Mouse (Mus musculus) macrophage (primary cell): ENCODE data around the gene Gpr55. TPM values are rescaled to one million over a fixed set of nuclear protein-coding genes. Genes with fewer than 3 reads are reported as not detected.
"Not testable (repeated sequence)": the region's sequence is repeated elsewhere in the genome, so short reads cannot be mapped to it uniquely, and the experiment has no call there.

Experiments used
- H3K27ac ChIP-seq: fragments of 350-480 bp; formaldehyde crosslinking; 2 replicates; pipeline ENCODE4 v1.9.0; 2021
- H3K36me3 ChIP-seq: fragments of 350-480 bp; formaldehyde crosslinking; 2 replicates; pipeline ENCODE4 v1.9.0; 2021; ENCODE audit errors: inconsistent target
- H3K4me3 ChIP-seq: fragments of 350-480 bp; formaldehyde crosslinking; 2 replicates; pipeline ENCODE4 v1.9.0; 2021; ENCODE audit errors: inconsistent target
- H3K79me2 ChIP-seq: fragments of 350-480 bp; formaldehyde crosslinking; 2 replicates; pipeline ENCODE4 v1.9.0; 2021; ENCODE audit errors: inconsistent target
- WGBS: methylation state at CpG from one replicate; pipeline ENCODE4 v1.1.7; 2026; ENCODE audit warnings: inconsistent platforms; ENCODE audit not compliant: missing documents; 5-methylcytosine and 5-hydroxymethylcytosine counted together
- polyA plus RNA-seq: library from polyadenylated mRNA; stranded (reverse); fragments of 250-400 nt; gene quantifications from 3 replicates; pipeline ENCODE4 v1.2.4, GENCODE M21; 2018; ENCODE audit warnings: inconsistent platforms
- total RNA-seq, 78 experiments: library from RNA; depleted of rRNA; stranded (reverse); fragments of 250-400 nt; gene quantifications; 1 replicate in 9 of 78; 2 replicates in 24 of 78; 3 replicates in 43 of 78; 4 replicates in 2 of 78; pipeline ENCODE4 v1.2.4; 2018; ENCODE audit warnings: inconsistent platforms in 56 of 78

Gpr55 gene
- 1 to 10 TPM in 4 of 26 experiments, under 1 TPM in 9, not detected in 13; 0.46 to 1.6 (median 0.83) TPM for total RNA-seq (2018; cell fraction: chromatin; rRNA removed)
- 1 to 10 TPM in 13 of 26 experiments, under 1 TPM in 13; 0.04 to 5.1 (median 0.60) TPM for total RNA-seq (2018; cell fraction: cytosol; rRNA removed)
- total RNA-seq (2018; cell fraction: nucleus; rRNA removed) = 1 to 10 TPM in 13 of 26 experiments, under 1 TPM in 6, not detected in 7; 0.17 to 6.1 (median 2.3) TPM
- polyA plus RNA-seq = 0.06 to 0.75 TPM (median 0.22 TPM) in 3 replicates

DNA sequence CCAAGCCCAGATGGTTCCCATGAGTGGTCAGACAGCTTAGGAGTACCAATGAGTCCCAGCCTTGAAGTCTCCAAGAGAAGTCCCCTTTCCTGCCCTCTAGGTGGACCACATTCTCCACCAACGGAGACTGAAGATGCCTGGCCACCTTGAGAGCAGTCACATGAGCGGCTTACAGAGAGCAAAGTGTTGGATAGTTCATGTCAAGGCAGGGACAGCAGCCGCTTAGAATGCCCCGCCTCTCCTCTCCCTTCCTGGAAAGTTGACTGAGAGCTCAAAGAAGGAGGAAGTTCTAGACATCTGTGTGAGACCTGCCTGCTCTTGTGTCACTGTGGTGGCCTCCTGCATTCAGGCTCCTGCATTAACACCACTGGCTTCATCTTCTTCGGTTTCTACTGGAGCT, at the start of gene Gpr55:
Gene Gpr55, minus strand, starts transcription at position 135 of the 400 bp plus-strand sequence.
- Histone ChIP-seq H3K36me3 (no peaks in the 10 kb centered on the region), H3K79me2 (no peaks in the 10 kb centered on the region), H3K27ac (no peak within 1 kb of the TSS), H3K4me3 (no peak within 1 kb of the TSS)
- 4% methylated on average over 5 of the region's 5 CpGs for WGBS

DNA sequence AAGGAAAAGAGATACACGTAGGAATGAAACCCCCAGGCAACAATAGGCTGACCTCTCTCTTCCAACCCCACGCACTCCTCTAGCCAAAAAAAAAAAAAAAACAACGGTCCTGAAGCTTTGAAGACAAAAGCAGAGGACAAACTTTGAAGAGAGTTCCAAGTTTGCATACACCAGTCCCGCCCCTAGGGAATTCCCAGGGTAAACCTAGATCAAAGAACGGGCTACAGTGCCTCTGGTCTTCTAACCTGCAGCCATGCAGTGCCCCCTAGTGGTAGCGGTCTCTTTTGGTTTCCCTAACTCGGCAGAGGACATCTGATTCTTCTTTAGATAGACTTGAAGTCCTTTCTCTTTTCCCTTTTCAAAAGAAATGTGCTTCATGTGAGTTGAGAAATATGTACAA, 47.0 kb upstream of the Gpr55 start:
- Histone ChIP-seq H3K36me3 (no peaks in the 10 kb centered on the region), H3K79me2 (no peaks in the 10 kb centered on the region), H3K4me3 (no peak overlapping the region), H3K27ac (no peak overlapping the region)
- 8% methylated on average over 7 of the region's 7 CpGs for WGBS

DNA sequence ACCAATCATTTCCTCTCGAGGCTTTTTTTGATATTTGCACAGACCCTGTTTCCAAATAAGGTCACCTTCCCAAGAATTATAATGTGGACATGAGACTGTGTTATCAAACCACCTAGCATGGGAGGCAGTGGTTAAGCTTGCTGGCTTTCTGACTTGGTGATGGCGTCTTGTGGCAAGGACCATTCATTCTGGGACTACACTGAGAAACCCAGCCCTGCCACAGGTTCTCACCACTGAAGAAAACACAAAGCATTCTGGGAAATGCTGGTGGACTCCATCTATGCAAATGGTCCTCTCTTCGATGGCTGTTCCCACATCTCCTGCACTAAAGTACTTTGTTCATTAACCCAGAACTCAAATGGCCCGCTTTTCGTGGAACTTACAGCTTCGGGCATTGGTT, 45.2 kb upstream of the Gpr55 start:
- no peak overlapping the region for H3K27ac ChIP-seq
- H3K79me2 ChIP-seq = no peaks in the 10 kb centered on the region
- 84% methylated on average over 6 of the region's 6 CpGs for WGBS
- H3K36me3 ChIP-seq = no peaks in the 10 kb centered on the region
- H3K4me3 ChIP-seq = no peak overlapping the region

DNA sequence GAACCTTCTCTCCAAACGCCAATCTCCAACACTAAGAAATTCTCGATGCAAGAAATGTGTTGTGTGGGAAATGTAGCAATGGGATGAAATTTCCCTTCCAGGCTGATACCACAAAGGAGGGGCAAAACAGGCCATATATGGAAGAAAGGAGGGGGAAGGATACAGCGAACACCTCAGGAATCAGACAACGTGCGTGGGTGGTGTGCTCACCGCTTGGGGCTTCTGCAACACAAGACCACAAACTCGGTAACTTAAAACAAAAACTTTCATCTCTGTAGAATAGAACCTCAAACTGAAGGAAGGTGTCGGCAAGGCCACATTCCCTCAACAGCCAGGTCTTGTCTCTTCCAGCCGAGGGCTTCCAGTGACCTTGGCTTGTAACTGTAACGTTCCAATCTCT, 44.7 kb upstream of the Gpr55 start:
- Histone ChIP-seq H3K79me2 (no peaks in the 10 kb centered on the region), H3K27ac (no peak overlapping the region), H3K36me3 (no peaks in the 10 kb centered on the region), H3K4me3 (no peak overlapping the region)
- 75% methylated on average over 10 of the region's 10 CpGs for WGBS

DNA sequence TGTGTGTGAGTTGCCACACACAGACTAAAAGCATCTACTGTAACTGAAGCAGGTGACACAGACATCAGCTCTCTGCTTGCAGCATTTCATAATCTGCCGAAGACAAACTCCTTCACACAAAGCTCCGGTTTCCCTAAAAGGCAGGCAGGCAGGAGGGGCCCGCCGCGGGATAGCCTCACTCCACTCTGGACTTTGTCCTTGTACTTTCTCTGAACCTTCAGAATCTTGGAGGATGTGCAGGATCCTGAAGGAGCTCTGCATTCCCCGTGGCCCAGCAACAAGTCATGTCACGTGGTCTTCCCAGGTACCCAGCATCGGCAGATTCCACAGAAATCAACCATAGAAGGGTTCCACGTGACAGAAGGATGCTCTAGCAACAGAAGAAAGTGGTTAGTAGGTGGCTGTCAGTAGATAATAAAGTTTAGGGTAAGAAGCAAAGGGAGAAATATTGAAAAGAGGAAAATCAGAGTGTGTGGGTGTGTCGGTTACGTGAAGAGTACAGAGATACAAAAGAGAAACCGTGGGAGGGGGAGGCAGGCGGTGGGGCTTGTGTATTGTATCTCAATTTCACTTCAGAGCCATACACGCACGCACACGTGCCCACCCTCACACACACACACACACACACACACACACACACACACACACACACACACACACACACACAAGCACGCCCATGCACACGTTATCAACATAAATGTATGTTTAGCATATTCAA, 39.2 kb upstream of the Gpr55 start:
- 92% methylated on average over 17 of the region's 18 CpGs for WGBS

DNA sequence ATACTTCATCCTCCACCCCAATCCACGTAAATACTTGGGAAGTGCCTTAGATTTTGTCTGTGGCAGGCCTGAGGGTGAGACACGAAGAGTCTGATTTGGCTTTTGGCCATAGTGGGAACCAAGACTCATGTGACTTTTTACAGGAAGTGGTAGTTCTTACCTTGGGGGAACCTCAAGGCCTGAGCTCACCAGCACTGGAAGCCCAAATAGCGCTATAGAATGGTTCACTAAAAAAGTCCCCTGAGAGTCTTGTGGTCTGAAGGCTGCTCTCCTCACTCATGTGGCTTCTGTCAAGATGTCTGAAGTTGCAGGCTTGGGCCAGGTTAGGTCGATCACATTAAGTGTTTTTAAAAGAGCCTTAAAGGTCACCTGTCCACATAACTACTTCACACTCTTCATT, 37.2 kb upstream of the Gpr55 start:
- 36% methylated on average over 4 of the region's 4 CpGs for WGBS
- Histone ChIP-seq H3K79me2 (no peaks in the 10 kb centered on the region), H3K36me3 (no peaks in the 10 kb centered on the region), H3K4me3 (no peak overlapping the region), H3K27ac (no peak overlapping the region)

More for the DNA sequence above, 39.2 kb upstream of the Gpr55 start:
- Histone ChIP-seq H3K4me3 (no peak overlapping the region), H3K27ac (no peak overlapping the region), H3K79me2 (no peaks in the 10 kb centered on the region), H3K36me3 (no peaks in the 10 kb centered on the region)

DNA sequence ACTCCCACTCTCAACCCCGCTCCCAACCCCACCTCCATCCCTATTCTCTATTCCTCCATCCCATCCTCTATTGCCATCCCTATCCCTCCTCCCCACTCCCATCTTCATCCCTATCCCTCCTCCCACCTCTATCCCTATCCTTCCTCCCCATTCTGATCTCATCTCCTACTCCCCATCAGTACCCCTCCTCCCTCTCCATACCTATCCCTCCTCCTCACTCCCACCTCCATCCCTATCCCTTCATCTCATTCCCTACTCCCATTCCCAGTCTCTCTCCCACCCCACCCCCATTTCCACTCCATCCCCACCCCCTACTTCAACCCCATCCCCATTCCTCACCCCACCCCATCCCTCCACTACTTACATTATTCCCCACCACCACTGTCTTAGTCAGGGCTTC, 36.4 kb upstream of the Gpr55 start:
- no peaks in the 10 kb centered on the region for H3K36me3 ChIP-seq
- no peaks in the 10 kb centered on the region for H3K79me2 ChIP-seq
- H3K4me3 ChIP-seq = no peak overlapping the region
- no peak overlapping the region for H3K27ac ChIP-seq
- WGBS = 90% methylated on average over 1 of the region's 1 CpGs

DNA sequence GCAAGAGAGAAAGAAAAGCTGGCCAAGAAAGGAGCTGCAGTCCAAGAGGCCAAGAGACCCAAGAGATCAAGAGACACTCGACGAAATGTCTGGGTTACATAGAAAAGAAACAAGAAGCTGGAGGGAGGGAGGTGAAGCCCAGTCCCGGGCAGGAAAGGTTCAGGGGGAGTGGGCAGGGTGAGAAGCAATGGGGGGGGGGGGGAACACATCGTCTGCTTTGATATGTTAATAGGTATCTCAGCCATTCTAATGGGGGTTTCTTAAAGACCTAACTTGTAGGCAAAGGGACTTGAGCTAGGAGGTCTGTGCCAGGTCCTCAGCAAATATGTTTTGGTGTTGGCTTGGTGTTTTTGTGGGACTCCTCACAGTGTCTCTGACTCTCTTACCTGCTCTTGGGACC, 32.7 kb upstream of the Gpr55 start:
- H3K27ac ChIP-seq = no peak overlapping the region
- no peaks in the 10 kb centered on the region for H3K79me2 ChIP-seq
- no peak overlapping the region for H3K4me3 ChIP-seq
- no peaks in the 10 kb centered on the region for H3K36me3 ChIP-seq
- WGBS = 89% methylated on average over 4 of the region's 4 CpGs

DNA sequence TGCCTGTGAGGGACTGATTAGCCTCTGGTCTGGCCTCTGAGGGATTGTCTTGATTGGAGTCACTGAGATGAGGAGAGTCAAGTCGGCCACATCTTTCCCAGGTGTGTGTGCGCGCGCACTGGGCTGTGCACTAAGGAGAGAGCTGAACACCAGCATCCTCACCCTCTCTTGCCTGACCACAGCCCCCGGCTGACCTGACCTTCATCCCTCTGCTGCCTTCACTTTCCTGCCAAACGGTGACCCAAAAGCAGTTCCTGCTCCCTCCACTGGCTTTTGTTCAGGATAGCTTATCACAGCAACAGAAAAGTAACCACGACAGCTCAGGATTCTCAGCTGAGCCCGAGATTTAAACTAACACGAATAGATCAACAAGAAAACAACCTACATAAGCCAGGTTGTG, 31.4 kb upstream of the Gpr55 start:
- WGBS = 73% methylated on average over 9 of the region's 9 CpGs
- H3K79me2 ChIP-seq = no peaks in the 10 kb centered on the region
- no peak overlapping the region for H3K27ac ChIP-seq
- H3K36me3 ChIP-seq = no peaks in the 10 kb centered on the region
- no peak overlapping the region for H3K4me3 ChIP-seq

DNA sequence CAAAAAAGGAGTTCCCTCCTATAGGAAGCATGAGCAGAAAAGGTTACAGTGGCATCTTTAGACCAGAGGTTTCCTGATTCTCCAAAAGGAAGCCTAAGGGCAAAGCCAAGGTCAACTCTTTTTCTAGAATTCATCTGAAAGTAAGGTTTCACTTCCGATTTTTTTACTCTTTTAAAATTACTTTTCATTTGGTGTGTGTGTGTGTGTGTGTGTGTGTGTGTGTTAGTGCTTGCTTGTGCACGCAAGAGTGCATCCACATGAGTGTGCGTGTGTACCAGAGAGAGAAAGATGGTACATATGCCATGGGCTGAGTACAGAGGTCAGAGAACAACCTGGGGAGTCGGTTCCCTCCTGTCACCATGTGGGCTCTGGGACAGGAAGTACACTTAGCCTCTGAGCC, 28.1 kb upstream of the Gpr55 start:
- H3K36me3 ChIP-seq, H3K27ac ChIP-seq, H3K4me3 ChIP-seq, H3K79me2 ChIP-seq: not testable (repeated sequence)
- WGBS = 66% methylated on average over 4 of the region's 4 CpGs

DNA sequence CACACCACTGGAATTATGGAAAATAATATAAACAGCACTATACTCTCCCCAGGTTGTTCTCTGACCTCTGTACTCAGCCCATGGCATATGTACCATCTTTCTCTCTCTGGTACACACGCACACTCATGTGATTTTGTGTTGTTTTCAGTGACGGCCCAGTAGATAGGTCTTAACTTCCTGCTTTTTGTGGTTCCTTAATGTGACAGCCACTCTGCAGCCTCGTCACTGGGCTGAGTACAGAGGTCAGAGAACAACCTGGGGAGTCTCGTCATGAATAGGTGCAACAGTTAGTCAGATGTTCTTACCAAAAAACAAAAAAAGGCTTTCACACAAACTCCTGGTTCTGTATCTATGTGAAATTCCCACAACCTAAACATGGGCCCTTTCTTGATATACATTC, 27.5 kb upstream of the Gpr55 start:
- Histone ChIP-seq H3K4me3 (no peak overlapping the region), H3K27ac (no peak overlapping the region), H3K79me2 (no peaks in the 10 kb centered on the region), H3K36me3 (no peaks in the 10 kb centered on the region)
- WGBS = 29% methylated on average over 4 of the region's 4 CpGs

DNA sequence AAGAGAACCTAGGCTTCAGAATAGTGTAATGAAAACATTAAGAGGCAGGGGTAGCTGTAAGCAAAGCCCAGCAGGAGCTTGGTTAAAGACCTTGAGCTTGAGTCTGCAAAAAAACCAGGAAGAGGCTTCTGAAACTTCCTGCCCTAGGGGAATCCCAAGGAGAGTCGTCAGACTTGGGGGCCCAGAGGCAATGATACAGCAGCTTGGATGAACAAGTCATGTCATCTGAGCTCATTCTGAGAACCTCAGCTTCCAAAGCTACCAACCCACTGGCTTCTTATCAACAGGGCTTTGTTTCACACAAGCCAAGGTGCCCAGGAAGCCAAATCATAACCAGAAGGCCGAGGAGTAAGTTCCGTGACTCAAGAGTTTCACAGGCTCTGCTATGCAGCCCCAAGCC, 25.0 kb upstream of the Gpr55 start:
- Histone ChIP-seq H3K36me3 (no peaks in the 10 kb centered on the region), H3K4me3 (no peak overlapping the region), H3K79me2 (no peaks in the 10 kb centered on the region), H3K27ac (no peak overlapping the region)
- WGBS = 66% methylated on average over 3 of the region's 3 CpGs

DNA sequence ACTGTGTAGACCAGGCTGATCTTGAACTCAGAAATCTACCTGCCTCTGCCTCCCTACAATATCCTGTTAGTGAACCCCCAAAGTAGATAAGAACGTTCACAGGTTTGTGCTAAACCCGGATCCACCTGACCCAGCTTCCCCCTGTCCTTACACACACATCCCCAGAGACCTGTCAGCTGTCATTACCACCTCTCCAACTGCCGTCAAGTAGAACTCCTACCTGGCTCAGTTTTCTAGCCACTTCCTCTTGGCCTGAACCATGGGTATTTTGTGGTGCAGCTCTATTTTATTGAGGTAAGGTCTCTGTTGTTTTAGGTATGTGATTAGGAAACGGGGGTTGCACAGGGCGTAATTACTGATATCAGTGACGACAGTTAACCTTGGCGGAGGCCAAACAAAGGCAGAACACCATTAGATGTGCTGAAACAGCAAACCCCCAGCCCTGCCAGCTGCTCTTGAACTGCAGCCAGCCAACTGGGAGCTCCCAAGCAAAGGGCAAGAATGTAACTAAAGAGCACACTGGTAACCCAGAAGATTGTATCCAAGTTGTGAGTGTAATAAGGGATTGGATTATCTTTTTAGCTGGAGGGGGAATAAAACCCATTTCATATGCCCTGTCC, 21.0 kb upstream of the Gpr55 start:
- Histone ChIP-seq H3K27ac (no peak overlapping the region), H3K4me3 (no peak overlapping the region), H3K36me3 (no peaks in the 10 kb centered on the region), H3K79me2 (no peaks in the 10 kb centered on the region)
- WGBS = 41% methylated on average over 7 of the region's 7 CpGs

DNA sequence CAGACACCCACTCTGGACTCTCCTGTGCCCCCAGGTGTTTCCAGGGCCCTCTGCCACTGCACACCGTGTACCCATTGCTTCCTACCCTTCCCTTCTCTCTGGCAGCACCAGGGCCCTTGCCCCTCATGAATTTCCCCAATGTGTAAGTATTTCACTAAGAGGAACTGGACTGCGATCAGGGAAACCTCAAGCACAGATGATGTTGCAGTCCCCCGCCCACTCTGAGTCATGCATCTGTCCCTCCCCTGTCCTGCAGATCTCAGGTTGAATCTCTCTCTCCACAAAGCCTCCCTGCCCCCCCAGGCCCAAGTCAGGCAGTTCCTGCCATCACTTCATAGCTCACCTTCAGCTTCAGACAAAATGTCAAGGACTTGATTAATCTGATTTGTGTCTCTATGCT, 16.9 kb upstream of the Gpr55 start:
- no peak overlapping the region for H3K27ac ChIP-seq
- no peaks in the 10 kb centered on the region for H3K36me3 ChIP-seq
- no peak overlapping the region for H3K4me3 ChIP-seq
- no peaks in the 10 kb centered on the region for H3K79me2 ChIP-seq
- WGBS = 0% methylated on average over 3 of the region's 3 CpGs

DNA sequence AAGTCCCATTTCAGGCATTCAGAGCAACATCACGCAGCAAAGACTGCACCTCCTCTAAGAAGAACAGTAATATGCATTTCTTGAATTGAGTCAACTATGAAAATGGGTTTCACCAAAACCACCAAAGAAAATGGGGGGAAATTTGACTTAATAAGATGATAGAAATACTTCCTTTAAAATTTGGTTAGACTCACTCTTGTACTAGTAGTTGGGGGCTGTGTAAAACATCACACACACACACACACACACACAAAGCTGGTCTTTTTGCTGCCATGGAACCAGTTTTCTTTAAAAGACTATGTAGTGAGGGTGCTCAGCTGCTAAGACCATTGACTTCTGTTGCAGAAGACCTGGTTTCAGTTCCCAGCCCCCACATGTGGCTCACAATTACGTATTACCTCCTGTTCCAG, 12.7 kb upstream of the Gpr55 start:
- H3K4me3 ChIP-seq = no peak overlapping the region
- H3K36me3 ChIP-seq = no peaks in the 10 kb centered on the region
- H3K27ac ChIP-seq = no peak overlapping the region
- no peaks in the 10 kb centered on the region for H3K79me2 ChIP-seq
- 90% methylated on average over 2 of the region's 2 CpGs for WGBS
